Mouse (Mus musculus): ENCODE data around the gene Dhx57. TPM values are rescaled to one million over a fixed set of nuclear protein-coding genes. Genes with fewer than 3 reads are reported as not detected.
A peak's percentile ranks its signal among the peaks of the same experiment; 100 is the strongest.
"Not testable (repeated sequence)": the region's sequence is repeated elsewhere in the genome, so short reads cannot be mapped to it uniquely, and the experiment has no call there.

The Dhx57 gene
- polyA plus RNA-seq (2012; rRNA removed): 4.8 and 8.4 TPM in 2 replicates

GRCm38 (mm10) chr17:80290074-80290657, at the start of gene Dhx57, which contains the start of gene Morn2:
Gene Dhx57, minus strand, starts transcription at chr17:80290476.
Gene Morn2, plus strand, starts transcription at chr17:80290203.
- WGBS: 1% methylated on average over 35 of the region's 35 CpGs
- peak; percentile 73 for DNase-seq (ENCODE audit: low read depth, low spot score)

- 81% methylated on average over 2 of the region's 2 CpGs for WGBS
- no peak for DNase-seq (ENCODE audit: low read depth, low spot score)
Measured at GRCm38 (mm10) chr17:80332386-80332785, 42.1 kb upstream of the Dhx57 start.

GRCm38 (mm10) chr17:80326431-80326830, 36.2 kb upstream of the Dhx57 start:
- DNase-seq (ENCODE audit: low read depth, low spot score): no peak
- 86% methylated on average over 3 of the region's 3 CpGs for WGBS

DNA sequence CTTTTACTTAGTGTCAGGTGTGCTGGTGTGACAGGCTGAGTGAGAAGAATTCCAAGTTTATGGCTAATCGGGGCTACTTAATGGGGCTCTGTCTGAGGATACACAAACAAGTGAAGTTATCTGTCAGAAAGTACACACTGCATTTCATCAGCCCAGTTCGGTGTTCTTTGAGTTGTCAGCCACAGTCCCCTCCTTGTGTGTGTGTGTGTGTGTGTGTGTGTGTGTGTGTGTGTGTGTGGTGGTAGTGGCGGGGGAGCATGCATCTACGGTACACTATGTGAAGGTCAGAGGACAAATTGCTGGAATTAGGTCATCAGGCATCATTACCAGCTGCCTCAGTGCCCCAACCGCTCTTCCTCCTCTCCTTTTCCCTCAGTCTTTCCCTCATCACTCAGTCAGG, 35.2 kb upstream of the Dhx57 start:
- DNase-seq (ENCODE audit: low read depth, low spot score): no peak
- WGBS: 49% methylated on average over 5 of the region's 5 CpGs

- DNase-seq (ENCODE audit: low read depth, low spot score): no peak
- WGBS: 77% methylated on average over 7 of the region's 7 CpGs
Measured at GRCm38 (mm10) chr17:80324521-80324920, 34.2 kb upstream of the Dhx57 start.

- WGBS: 68% methylated on average over 8 of the region's 8 CpGs
- DNase-seq (ENCODE audit: low read depth, low spot score): no peak
Measured at GRCm38 (mm10) chr17:80323658-80324057, 33.4 kb upstream of the Dhx57 start.

DNA sequence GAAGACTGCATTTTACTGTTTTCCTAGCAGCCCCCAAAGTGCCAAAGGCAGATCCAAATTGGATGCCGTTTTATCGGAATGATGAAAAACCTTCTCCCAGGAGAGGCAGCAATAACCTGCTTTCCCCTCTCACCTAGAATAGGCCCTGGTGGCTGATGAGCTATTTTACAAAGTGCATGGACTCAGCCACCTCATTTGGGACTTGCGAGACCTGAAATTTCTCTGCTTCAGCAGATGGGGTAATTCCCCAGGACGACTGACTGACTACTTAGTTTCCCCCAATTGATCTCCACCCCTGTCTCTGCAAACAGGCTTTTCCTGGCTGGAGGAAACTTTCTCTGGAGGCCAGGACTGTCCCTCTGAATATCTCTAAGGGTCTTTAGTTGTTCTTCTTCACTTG, 32.7 kb upstream of the Dhx57 start:
- 71% methylated on average over 4 of the region's 4 CpGs for WGBS
- DNase-seq (ENCODE audit: low read depth, low spot score): no peak

DNA sequence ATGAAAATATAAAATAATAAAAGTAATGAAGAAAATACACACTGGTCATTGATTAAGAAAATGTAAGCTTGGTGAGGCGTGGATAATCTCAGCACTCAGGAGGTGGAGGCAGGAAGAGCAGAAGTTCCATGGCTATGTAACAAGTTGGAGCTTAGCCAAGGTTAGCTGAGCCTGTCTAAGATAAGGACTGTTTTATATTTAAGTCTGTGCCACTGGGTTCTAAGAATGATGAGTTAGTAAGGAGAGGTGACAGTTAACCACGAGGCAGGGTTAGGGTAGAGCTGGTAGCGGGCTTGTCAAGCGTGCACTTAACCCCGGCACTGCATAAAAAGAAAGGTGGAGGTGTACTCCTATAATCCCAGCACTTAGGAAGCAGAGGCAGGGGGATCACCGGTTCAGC, 32.0 kb upstream of the Dhx57 start:
- no peak for DNase-seq (ENCODE audit: low read depth, low spot score)
- 79% methylated on average over 6 of the region's 6 CpGs for WGBS

- DNase-seq (ENCODE audit: low read depth, low spot score): no peak
- 81% methylated on average over 4 of the region's 4 CpGs for WGBS
Measured at GRCm38 (mm10) chr17:80312405-80312804, 22.1 kb upstream of the Dhx57 start.

- no peak for DNase-seq (ENCODE audit: low read depth, low spot score)
- 62% methylated on average over 9 of the region's 9 CpGs for WGBS
Measured at GRCm38 (mm10) chr17:80311761-80312160, 21.5 kb upstream of the Dhx57 start.

DNA sequence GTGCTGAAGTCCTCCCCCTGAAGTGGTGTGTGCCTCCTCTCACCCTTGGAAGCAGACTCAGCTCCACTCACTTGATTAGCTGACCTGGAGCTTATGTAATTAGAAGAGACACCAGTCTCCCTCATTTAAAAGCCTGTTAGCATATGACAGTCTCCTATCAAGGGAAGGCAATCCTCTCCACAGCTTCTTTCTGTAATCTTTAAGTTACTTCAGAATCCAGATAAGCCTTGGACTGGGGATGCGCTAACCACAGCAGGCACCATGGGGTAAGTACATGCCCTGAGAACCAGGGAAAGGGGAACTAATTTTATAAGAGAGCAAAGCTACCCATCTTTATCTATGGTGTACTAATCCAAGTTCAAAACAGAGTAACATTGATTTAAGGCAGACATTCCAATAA, 17.0 kb upstream of the Dhx57 start, which contains the start of gene Arhgef33:
TSS of gene Arhgef33 (plus strand) at position 157 of the 400 bp plus-strand sequence.
- no peak for DNase-seq (ENCODE audit: low read depth, low spot score)
- WGBS: 97% methylated on average over 1 of the region's 1 CpGs

- WGBS: 88% methylated on average over 5 of the region's 5 CpGs
- DNase-seq (ENCODE audit: low read depth, low spot score): no peak
Measured at GRCm38 (mm10) chr17:80298844-80299243, 8.6 kb upstream of the Dhx57 start.

GRCm38 (mm10) chr17:80295258-80295657, 5.0 kb upstream of the Dhx57 start:
- 84% methylated on average over 5 of the region's 5 CpGs for WGBS
- DNase-seq (ENCODE audit: low read depth, low spot score): no peak

GRCm38 (mm10) chr17:80291148-80291547, 872 bp upstream of the Dhx57 start:
- no peak for DNase-seq (ENCODE audit: low read depth, low spot score)
- WGBS: 22% methylated on average over 2 of the region's 2 CpGs

GRCm38 (mm10) chr17:80289280-80290073, 799 bp downstream of the Dhx57 start:
- no peak for DNase-seq (ENCODE audit: low read depth, low spot score)

DNA sequence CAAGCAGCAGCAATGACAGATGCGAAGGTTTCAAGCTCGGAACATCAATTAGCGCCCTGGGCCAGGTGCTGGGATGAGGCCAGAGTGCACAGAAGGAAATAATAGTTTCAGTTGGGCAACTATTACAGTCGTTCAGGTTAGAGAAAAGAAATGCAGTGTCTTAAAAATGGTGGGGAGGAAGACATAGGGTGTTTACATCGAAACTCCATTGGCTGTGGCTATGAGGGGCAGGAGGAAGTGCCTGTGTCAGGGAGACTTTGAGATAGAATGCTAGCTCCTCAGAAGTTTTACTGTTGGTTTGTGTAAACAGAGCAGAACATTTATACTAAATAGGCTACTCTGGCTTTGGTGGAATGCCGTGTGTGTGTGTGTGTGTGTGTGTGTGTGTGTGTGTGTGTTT, 2.3 kb downstream of the Dhx57 start:
- no peak for DNase-seq (ENCODE audit: low read depth, low spot score)
- 48% methylated on average over 6 of the region's 6 CpGs for WGBS

More at GRCm38 (mm10) chr17:80289280-80290073, 799 bp downstream of the Dhx57 start:
- WGBS: under 1% methylated on average over 30 of the region's 30 CpGs

DNA sequence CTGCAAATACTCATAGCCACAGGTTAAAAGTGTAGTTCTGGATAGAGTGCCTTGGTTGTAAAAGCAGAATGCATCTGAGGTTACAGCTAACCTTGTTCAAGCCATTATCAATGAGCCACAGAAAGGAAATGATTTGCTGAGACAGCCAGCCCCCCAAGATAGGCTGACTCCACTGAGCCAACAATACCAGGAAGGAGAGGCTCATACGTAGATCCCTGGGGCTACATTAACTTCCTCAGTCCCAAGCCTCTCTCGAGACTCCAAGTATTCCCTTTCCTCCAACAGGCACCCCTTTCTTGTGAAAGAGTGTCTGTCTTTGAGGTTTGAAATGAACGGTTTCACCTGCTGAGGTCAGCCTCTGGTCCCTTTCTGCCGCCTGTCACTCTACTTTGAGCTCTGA, 5.8 kb downstream of the Dhx57 start:
- 83% methylated on average over 4 of the region's 4 CpGs for WGBS
- DNase-seq (ENCODE audit: low read depth, low spot score): no peak

DNA sequence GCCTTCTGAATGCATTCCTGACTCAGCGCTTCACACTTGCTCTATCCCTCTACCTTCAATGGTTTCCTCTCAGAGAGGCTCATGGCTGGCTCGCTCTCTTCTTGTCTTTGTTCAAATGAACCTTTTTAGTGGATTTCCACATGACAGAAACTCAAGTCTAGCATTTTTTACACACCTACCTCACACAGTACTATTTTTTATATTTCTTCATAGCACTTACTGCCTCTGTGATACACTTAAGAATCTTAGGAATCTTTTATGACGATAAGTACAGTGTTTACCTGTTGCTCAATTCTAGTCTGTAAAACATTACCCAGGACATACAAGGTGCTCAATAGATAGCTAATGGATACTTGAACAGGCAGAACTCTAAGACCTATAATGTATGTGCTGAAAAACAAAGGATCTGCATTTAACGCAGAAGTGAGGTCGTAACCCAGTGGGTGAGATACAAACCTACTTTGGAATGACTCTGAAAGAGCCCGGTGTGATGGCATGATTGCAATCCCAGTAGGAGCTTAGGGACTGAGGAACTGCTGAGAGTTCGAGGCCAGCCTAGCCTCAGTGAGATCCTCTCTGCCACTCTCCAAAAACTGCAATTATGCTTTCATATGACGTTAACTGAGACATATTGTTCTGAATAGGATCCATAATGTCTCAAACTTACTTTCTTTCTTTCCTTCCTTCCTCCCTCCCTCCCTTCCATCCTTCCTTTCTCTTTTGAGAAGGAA, 10.8 kb downstream of the Dhx57 start:
- 88% methylated on average over 8 of the region's 8 CpGs for WGBS
- DNase-seq (ENCODE audit: low read depth, low spot score): no peak

GRCm38 (mm10) chr17:80278255-80278654, 12.0 kb downstream of the Dhx57 start:
- no peak for DNase-seq (ENCODE audit: low read depth, low spot score)
- WGBS: 86% methylated on average over 4 of the region's 4 CpGs

DNA sequence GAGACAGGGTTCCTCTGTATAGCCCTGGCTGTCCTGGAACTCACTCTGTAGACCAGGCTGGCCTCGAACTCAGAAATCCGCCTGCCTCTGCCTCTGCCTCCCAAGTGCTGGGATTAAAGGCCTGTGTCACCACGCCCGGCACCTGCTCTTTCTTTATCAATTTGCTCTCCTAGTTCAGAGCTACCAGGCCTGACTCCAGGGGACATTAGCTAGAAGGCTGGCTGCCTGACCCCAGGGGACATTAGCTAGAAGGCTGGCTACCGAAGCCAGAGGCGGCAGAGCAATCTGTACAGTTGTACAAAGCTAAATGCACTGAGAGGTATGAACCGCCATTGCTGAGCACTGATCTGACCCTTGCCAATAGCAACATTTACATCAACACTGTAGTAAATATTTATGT, 19.7 kb downstream of the Dhx57 start:
- DNase-seq (ENCODE audit: low read depth, low spot score): not testable (repeated sequence)
- 96% methylated on average over 7 of the region's 7 CpGs for WGBS

Data from large intestine, adult 2 months (tissue).